Mouse (Mus musculus): ENCODE data around the gene Gm10134. TPM values are rescaled to one million over a fixed set of nuclear protein-coding genes. Genes with fewer than 3 reads are reported as not detected.
A peak's percentile ranks its signal among the peaks of the same experiment; 100 is the strongest.
"Not testable (repeated sequence)": the region's sequence is repeated elsewhere in the genome, so short reads cannot be mapped to it uniquely, and the experiment has no call there.

Gm10134 gene
- total and polyA plus RNA-seq, 2 experiments from 2014 or later = 0.49 TPM; not detected in 1

GRCm38 (mm10) chr2:28467860-28468485 is 37.9 kb upstream of the Gm10134 start, which contains the start of gene Mrps2:
TSS of gene Mrps2 (plus strand) at chr2:28468066.
- H3K27me3 ChIP-seq (ENCODE audit: control insufficient read depth, insufficient read depth, low read length) = 0 out of 2 replicates have a peak, but pooled peaks cover 4% of the 10 kb centered on the region
- under 1% methylated on average over 52 of the region's 52 CpGs for WGBS

GRCm38 (mm10) chr2:28468486-28469225 is 37.2 kb upstream of the Gm10134 start:
- ATAC-seq (ENCODE audit: insufficient read depth, low read depth) = no peak
- Histone ChIP-seq H3K4me1 (ENCODE audit: control insufficient read depth, insufficient read depth) (peaks cover 6% of the 10 kb centered on the region; the same call in 1 of the 2 replicates), H3K27ac (ENCODE audit: low read depth) (peak overlapping the region; percentile 54; the same call in 1 of the 2 replicates), H3K27me3 (ENCODE audit: control insufficient read depth, insufficient read depth, low read length) (0 out of 2 replicates have a peak, but pooled peaks cover 4% of the 10 kb centered on the region), H3K4me3 (ENCODE audit: low read depth, low read length) (peak overlapping the region; percentile 87), H3K4me2 (ENCODE audit: low read depth, low read length) (peak overlapping the region; percentile 76), H3K9ac (replicated peaks; ENCODE audit: low read depth, low read length) (peak overlapping the region; percentile 91), H3K9me3 (replicated peaks; ENCODE audit: control insufficient read depth, low read length) (no peaks in the 10 kb centered on the region; the same call in 1 of the 2 replicates), H3K36me3 (replicated peaks; ENCODE audit: control insufficient read depth, insufficient read depth, low read length) (peaks cover 27% of the 10 kb centered on the region)
- no peak for DNase-seq (ENCODE audit: low spot score)
- no peak for TF ChIP-seq CTCF (IDR thresholded peaks at IDR 0.05; ENCODE audit: low read depth)
- WGBS = 51% methylated on average over 18 of the region's 18 CpGs

More at GRCm38 (mm10) chr2:28467860-28468485, 37.9 kb upstream of the Gm10134 start, which contains the start of gene Mrps2:
- ATAC-seq (ENCODE audit: insufficient read depth, low read depth) = peak; percentile 92
- TF ChIP-seq CTCF (IDR thresholded peaks at IDR 0.05; ENCODE audit: low read depth) (peak; percentile 82), EP300 (IDR thresholded peaks at IDR 0.05; ENCODE audit: low read depth) (0 out of 2 replicates have a peak, but pooled peaks have one; percentile 29)
- Histone ChIP-seq H3K4me2 (ENCODE audit: low read depth, low read length) (peak within 1 kb of the TSS; percentile 76), H3K27ac (ENCODE audit: low read depth) (peak within 1 kb of the TSS; percentile 54), H3K36me3 (replicated peaks; ENCODE audit: control insufficient read depth, insufficient read depth, low read length) (peaks cover 26% of the 10 kb centered on the region), H3K9me3 (replicated peaks; ENCODE audit: control insufficient read depth, low read length) (no peaks in the 10 kb centered on the region), H3K4me3 (ENCODE audit: low read depth, low read length) (peak within 1 kb of the TSS; percentile 87), H3K4me1 (ENCODE audit: control insufficient read depth, insufficient read depth) (peaks cover 6% of the 10 kb centered on the region; the same call in 1 of the 2 replicates), H3K9ac (replicated peaks; ENCODE audit: low read depth, low read length) (peak within 1 kb of the TSS; percentile 91)
- DNase-seq (ENCODE audit: low spot score) = peak; percentile 87

- H3K27me3 ChIP-seq (ENCODE audit: control insufficient read depth, insufficient read depth, low read length) = no peaks in the 10 kb centered on the region
- peaks cover 27% of the 10 kb centered on the region for H3K36me3 ChIP-seq (replicated peaks; ENCODE audit: control insufficient read depth, insufficient read depth, low read length)
- H3K4me3 ChIP-seq (ENCODE audit: low read depth, low read length) = no peak overlapping the region
- no peak overlapping the region for H3K27ac ChIP-seq (ENCODE audit: low read depth)
- WGBS = 95% methylated on average over 14 of the region's 14 CpGs
- H3K4me1 ChIP-seq (ENCODE audit: control insufficient read depth, insufficient read depth) = peaks cover 6% of the 10 kb centered on the region; the same call in 1 of the 2 replicates
- ATAC-seq (ENCODE audit: insufficient read depth, low read depth) (no peak), DNase-seq (ENCODE audit: low spot score) (no peak)
- TF ChIP-seq CTCF (IDR thresholded peaks at IDR 0.05; ENCODE audit: low read depth) (no peak), EP300 (IDR thresholded peaks at IDR 0.05; ENCODE audit: low read depth) (no peak)
- no peak overlapping the region for H3K9ac ChIP-seq (replicated peaks; ENCODE audit: low read depth, low read length)
- no peak overlapping the region for H3K4me2 ChIP-seq (ENCODE audit: low read depth, low read length)
- no peaks in the 10 kb centered on the region; the same call in 1 of the 2 replicates for H3K9me3 ChIP-seq (replicated peaks; ENCODE audit: control insufficient read depth, low read length)
Measured at GRCm38 (mm10) chr2:28469461-28469860, 36.4 kb upstream of the Gm10134 start.

GRCm38 (mm10) chr2:28470591-28470990 is 35.3 kb upstream of the Gm10134 start:
- ATAC-seq (ENCODE audit: insufficient read depth, low read depth) (no peak), DNase-seq (ENCODE audit: low spot score) (no peak)
- H3K27ac ChIP-seq (ENCODE audit: low read depth) = no peak overlapping the region
- no peaks in the 10 kb centered on the region for H3K27me3 ChIP-seq (ENCODE audit: control insufficient read depth, insufficient read depth, low read length)
- no peaks in the 10 kb centered on the region; the same call in 1 of the 2 replicates for H3K9me3 ChIP-seq (replicated peaks; ENCODE audit: control insufficient read depth, low read length)
- no peak overlapping the region for H3K4me3 ChIP-seq (ENCODE audit: low read depth, low read length)
- TF ChIP-seq EP300 (IDR thresholded peaks at IDR 0.05; ENCODE audit: low read depth) (no peak), CTCF (IDR thresholded peaks at IDR 0.05; ENCODE audit: low read depth) (no peak)
- no peak overlapping the region for H3K4me2 ChIP-seq (ENCODE audit: low read depth, low read length)
- 96% methylated on average over 2 of the region's 2 CpGs for WGBS
- peaks cover 27% of the 10 kb centered on the region for H3K36me3 ChIP-seq (replicated peaks; ENCODE audit: control insufficient read depth, insufficient read depth, low read length)
- H3K4me1 ChIP-seq (ENCODE audit: control insufficient read depth, insufficient read depth) = peaks cover 6% of the 10 kb centered on the region; the same call in 1 of the 2 replicates
- no peak overlapping the region for H3K9ac ChIP-seq (replicated peaks; ENCODE audit: low read depth, low read length)

GRCm38 (mm10) chr2:28472011-28472410 is 33.9 kb upstream of the Gm10134 start:
- H3K27me3 ChIP-seq (ENCODE audit: control insufficient read depth, insufficient read depth, low read length); H3K4me2 ChIP-seq (ENCODE audit: low read depth, low read length); ATAC-seq (ENCODE audit: insufficient read depth, low read depth); H3K4me3 ChIP-seq (ENCODE audit: low read depth, low read length); H3K27ac ChIP-seq (ENCODE audit: low read depth); H3K4me1 ChIP-seq (ENCODE audit: control insufficient read depth, insufficient read depth); H3K9ac ChIP-seq (replicated peaks; ENCODE audit: low read depth, low read length); H3K9me3 ChIP-seq (replicated peaks; ENCODE audit: control insufficient read depth, low read length); DNase-seq (ENCODE audit: low spot score): not testable (repeated sequence)
- peaks cover 27% of the 10 kb centered on the region for H3K36me3 ChIP-seq (replicated peaks; ENCODE audit: control insufficient read depth, insufficient read depth, low read length)
- 88% methylated on average over 8 of the region's 8 CpGs for WGBS

GRCm38 (mm10) chr2:28477993-28478392 is 27.9 kb upstream of the Gm10134 start:
- H3K9ac ChIP-seq (replicated peaks; ENCODE audit: low read depth, low read length); H3K36me3 ChIP-seq (replicated peaks; ENCODE audit: control insufficient read depth, insufficient read depth, low read length); H3K4me2 ChIP-seq (ENCODE audit: low read depth, low read length); H3K4me3 ChIP-seq (ENCODE audit: low read depth, low read length); H3K9me3 ChIP-seq (replicated peaks; ENCODE audit: control insufficient read depth, low read length); H3K27me3 ChIP-seq (ENCODE audit: control insufficient read depth, insufficient read depth, low read length); DNase-seq (ENCODE audit: low spot score); ATAC-seq (ENCODE audit: insufficient read depth, low read depth); H3K27ac ChIP-seq (ENCODE audit: low read depth); H3K4me1 ChIP-seq (ENCODE audit: control insufficient read depth, insufficient read depth): not testable (repeated sequence)
- WGBS = 89% methylated on average over 5 of the region's 5 CpGs

Measured in heart, postnatal 0 days (tissue).